Mouse (Mus musculus) spleen, postnatal 36 days (tissue): ENCODE results near the gene Slc26a1.

Source experiments
- DNase-seq, 2 experiments: peaks; one replicate each; pipeline ENCODE4 v3.0.0; 2022; ENCODE audit warnings: low spot score in 2 of 2, mixed read lengths in 1 of 2

The Slc26a1 gene

GRCm38 (mm10) chr5:108675251-108675816 lies at the start of gene Slc26a1:
Slc26a1 (minus strand) TSS chr5:108675569.
- no peak for DNase-seq

- DNase-seq = no peak
Observed at GRCm38 (mm10) chr5:108724006-108724405, 48.6 kb upstream of the Slc26a1 start.

- no peak for DNase-seq
Observed at GRCm38 (mm10) chr5:108719761-108720160, 44.4 kb upstream of the Slc26a1 start.

GRCm38 (mm10) chr5:108718051-108718450 lies 42.7 kb upstream of the Slc26a1 start:
- DNase-seq = no peak

- DNase-seq = no peak
Observed at GRCm38 (mm10) chr5:108715974-108716373, 40.6 kb upstream of the Slc26a1 start.

GRCm38 (mm10) chr5:108714149-108714548 lies 38.8 kb upstream of the Slc26a1 start:
- no peak for DNase-seq

GRCm38 (mm10) chr5:108713691-108714090 lies 38.3 kb upstream of the Slc26a1 start:
- DNase-seq = no peak

GRCm38 (mm10) chr5:108713096-108713495 lies 37.7 kb upstream of the Slc26a1 start:
- no peak for DNase-seq

GRCm38 (mm10) chr5:108711968-108712367 lies 36.6 kb upstream of the Slc26a1 start:
- no peak for DNase-seq

GRCm38 (mm10) chr5:108708981-108709731 lies 33.8 kb upstream of the Slc26a1 start:
- DNase-seq = no peak

GRCm38 (mm10) chr5:108708419-108708818 lies 33.0 kb upstream of the Slc26a1 start:
- DNase-seq = no peak

GRCm38 (mm10) chr5:108707758-108708157 lies 32.4 kb upstream of the Slc26a1 start:
- peak in 1 of 2 experiments; percentile 24 for DNase-seq

GRCm38 (mm10) chr5:108703754-108704626 lies 28.6 kb upstream of the Slc26a1 start:
- no peak for DNase-seq

GRCm38 (mm10) chr5:108701341-108702021 lies 26.1 kb upstream of the Slc26a1 start:
- no peak for DNase-seq

- no peak for DNase-seq
Observed at GRCm38 (mm10) chr5:108700346-108700745, 25.0 kb upstream of the Slc26a1 start.

- DNase-seq = no peak
Observed at GRCm38 (mm10) chr5:108697341-108697753, 22.0 kb upstream of the Slc26a1 start.

- no peak for DNase-seq
Observed at GRCm38 (mm10) chr5:108696542-108696941, 21.2 kb upstream of the Slc26a1 start.

- DNase-seq = no peak
Observed at GRCm38 (mm10) chr5:108695861-108696260, 20.5 kb upstream of the Slc26a1 start.

GRCm38 (mm10) chr5:108694352-108695261 lies 19.2 kb upstream of the Slc26a1 start:
- DNase-seq = peak; percentile 18 to 37

- peak; percentile 85 for DNase-seq
Observed at GRCm38 (mm10) chr5:108693872-108694288, 18.5 kb upstream of the Slc26a1 start.

- DNase-seq = peak; percentile 58 to 67
Observed at GRCm38 (mm10) chr5:108692271-108692670, 16.9 kb upstream of the Slc26a1 start, which contains the start of gene Fgfrl1. Fgfrl1 (plus strand) TSS chr5:108692382.
